Mouse (Mus musculus) right cerebral cortex, postnatal 10 days (tissue): Measurements from ENCODE around the gene AI593442.

Experiments
- DNase-seq, 2 experiments: peaks; one replicate each; pipeline ENCODE4 v3.0.0; 2021; ENCODE audit warnings: low spot score in 2 of 2

Gene AI593442

GRCm38 (mm10) chr9:52679362-52679947, at the start of gene AI593442:
Gene AI593442 (minus strand): TSS chr9:52679780.
- peak; percentile 82 to 88 for DNase-seq

DNA sequence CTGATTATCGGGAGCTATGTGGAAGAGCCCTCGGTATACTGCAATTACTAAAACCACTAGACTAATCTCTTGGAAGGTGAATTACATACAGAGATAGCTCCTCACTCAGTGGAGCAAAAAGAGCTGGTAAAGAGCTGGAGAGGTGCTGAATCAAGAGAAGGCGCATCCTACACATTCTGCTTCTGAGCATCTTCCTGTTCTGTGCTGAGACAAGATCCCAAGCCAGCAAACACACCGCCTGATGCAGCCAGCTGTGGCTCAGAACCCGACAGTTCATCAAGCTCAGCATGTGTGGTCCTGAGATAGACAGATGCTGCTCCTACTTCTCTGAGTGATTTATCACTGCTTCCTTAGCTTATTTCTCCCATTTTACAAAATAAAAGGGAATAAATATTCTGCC, 49.2 kb upstream of the AI593442 start:
- DNase-seq = no peak

DNA sequence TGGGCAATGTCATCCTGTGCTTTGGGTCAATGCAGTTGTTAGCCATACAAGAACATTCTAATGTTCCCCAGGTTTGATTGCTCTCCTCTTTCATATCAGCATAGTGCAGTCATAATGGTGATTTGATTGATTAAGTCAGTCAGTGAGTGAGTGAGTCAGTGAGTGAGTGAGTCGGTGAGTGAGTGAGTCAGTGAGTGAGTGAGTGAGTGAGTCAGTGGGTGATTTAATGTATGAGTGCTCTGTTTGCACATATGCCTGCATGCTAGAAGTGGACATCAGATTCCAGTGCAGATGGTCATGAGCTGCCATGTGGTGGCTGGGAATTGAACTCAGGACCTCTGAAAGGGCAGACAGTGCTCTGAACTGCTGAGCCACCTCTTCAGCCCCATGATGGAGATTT, 43.0 kb upstream of the AI593442 start:
- no peak for DNase-seq

DNA sequence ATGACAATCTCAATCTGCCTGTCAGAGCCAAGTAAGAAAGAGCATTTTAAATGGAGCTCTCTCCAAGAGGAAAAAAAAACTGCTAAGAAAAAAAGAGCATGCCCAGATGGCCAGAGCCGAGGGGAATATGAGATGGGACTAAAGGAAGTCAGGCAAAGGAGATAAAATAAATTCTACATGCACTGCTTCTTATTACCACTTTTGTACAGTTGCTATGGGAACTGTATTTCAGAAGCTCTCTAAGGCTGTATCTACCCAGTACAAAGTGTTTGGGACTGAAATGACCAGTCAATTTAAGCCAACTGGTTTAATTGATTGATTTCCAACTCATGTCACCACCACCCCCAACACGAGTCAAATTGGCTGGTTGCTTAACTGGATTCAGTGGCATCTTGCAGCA, 40.0 kb upstream of the AI593442 start:
- peak; percentile 38 to 46 for DNase-seq

GRCm38 (mm10) chr9:52680036-52680435, 456 bp upstream of the AI593442 start:
- peak; percentile 26 to 42 for DNase-seq

DNA sequence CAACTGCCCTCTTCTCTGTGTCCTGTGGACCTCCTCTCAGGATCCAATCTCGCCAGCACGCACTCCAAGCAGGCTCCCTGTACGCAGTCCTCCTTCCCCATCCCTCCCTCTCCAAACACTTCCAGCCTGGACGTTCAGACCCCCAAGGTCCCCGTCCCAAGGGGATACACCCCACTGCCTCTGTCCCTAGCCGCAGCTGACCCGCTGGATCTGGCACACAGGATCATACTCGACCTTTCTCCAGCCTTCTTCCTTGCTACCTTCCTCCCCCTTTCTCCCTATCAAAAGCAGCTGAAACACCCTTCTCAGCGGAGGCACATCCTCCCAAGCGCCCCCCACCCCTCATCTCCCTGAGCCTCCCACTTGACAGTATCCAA, 753 bp downstream of the AI593442 start:
- DNase-seq = no peak

DNA sequence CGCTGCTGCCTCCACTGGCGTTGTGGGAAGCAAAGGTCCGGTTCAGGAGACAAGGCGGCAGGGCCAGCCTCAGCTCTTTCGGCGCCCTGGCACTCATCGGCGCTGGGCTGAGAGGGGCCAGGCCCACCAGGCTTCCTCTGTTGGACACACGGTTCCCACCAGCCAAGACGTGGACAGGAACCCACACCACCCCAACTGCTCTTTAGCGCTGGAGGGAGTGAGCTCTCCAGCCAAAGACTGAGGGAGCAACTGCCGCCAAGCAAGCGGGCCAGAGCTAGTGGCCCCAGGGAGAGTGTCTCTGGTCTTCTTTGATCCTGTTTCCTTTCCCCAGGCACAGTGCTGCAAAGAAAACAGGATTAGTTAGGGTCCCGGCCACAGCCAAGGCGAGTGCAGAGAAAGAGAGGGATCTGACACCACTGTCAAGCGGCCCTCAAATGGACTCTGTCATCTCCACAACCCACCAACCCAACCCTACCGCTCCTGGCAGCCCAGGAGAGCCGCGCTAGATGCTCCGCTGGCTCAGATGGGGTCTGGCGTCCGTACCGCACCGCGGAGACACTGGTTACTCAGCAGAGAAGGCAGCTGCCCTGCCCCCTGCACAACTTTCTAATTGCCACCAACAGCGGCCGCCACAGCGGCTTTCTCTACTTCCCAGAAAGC, 1.3 kb downstream of the AI593442 start:
- DNase-seq = peak; percentile 63 to 65

DNA sequence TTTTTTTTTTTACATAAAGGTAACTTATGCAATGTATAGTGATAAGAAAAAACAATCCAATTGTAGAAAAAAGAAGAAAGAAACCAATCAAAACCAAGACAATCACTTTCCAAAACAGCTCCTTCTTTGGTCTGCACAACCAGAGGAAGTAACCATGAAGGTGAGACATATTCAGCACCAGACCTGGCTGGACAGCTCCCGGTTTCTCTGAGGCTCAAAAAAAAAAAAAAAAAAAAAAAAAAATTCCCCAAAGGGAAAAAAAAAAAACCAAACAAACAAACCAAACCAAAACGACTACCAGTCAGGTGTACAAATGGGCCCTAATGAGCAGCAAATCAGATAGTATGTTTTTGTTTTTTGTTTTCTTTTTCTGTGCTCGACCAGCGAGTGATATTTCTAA, 3.0 kb downstream of the AI593442 start:
- no peak for DNase-seq

DNA sequence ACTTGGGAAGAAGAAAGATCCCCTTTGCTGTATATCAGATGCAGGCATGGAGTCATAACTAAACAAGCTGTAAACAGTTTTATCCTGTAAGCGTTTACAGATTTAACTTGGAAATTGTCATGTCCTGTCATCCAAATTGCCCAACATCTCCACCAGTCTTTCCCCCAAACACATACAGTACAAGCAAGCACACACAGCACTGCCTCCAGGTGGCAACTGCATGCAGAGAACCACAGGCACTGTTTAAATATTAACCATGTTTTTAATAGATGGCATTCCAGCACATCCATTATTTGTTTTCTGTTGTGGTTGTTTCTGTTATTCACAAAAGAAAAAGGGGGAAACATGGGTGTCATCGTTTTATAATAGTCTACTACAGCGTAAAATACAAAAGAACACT, 3.6 kb downstream of the AI593442 start:
- DNase-seq = peak; percentile 38 to 46

DNA sequence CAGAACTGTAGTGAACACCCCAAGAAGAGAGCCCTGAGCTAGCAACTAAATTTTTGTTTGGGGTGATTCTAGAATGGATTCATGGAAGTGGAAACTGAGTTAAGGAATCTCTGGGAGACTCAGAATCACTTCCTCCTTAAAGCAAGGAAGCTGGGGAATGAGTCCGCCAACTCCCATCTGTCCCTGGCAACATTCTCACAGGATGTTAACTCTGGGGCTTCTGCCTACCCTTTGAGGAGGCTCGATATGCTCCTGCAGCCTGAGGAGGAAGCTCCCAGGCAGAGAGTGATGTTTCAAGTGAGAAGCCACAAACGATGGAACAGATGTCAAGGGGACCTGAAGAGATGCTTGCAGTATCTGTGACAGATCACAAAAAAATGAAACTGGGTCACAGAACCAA, 18.2 kb downstream of the AI593442 start:
- peak in 1 of 2 experiments; percentile 24 for DNase-seq

- no peak for DNase-seq
Observed at GRCm38 (mm10) chr9:52650341-52650951, 29.1 kb downstream of the AI593442 start.

GRCm38 (mm10) chr9:52645312-52645711, 34.3 kb downstream of the AI593442 start:
- DNase-seq = no peak

DNA sequence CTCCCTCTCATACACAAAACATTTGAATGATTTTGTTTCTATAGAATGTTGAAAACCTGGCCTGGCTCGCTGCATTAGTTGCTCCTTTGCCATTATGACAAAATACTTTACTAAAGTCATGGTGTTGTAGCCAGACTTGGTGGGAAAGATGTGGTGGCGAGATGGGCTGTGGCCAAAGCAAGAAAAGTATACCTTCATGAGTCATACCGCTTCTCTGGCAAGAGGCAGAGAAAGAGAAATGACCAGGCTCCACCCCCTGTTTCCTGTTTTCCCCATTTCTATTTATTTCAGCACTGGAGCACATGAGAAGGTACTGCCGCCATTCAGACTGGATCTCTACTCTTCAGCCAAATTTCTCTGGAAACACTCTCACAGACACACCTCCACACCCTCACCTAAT, 35.0 kb downstream of the AI593442 start:
- DNase-seq = no peak

- no peak for DNase-seq
Observed at GRCm38 (mm10) chr9:52644156-52644555, 35.4 kb downstream of the AI593442 start.

DNA sequence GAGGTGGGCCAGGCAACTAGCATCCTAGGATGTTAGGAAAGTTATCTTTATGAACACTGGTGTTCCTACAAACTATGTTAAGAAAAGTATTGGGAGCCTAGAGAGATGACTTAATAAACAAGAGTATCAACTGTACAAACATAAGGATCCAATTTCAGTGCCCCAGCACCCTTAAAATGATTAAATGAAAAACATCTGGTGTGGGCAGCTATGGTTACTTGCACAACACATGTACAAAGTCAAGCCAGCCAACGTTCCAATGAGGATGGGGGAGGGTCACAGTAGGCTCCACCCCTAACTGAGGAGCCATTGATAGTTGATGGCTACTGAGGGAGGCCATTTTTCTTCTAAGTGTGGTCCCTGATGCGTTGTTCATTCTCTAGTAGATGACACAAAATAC, 43.6 kb downstream of the AI593442 start:
- no peak for DNase-seq

DNA sequence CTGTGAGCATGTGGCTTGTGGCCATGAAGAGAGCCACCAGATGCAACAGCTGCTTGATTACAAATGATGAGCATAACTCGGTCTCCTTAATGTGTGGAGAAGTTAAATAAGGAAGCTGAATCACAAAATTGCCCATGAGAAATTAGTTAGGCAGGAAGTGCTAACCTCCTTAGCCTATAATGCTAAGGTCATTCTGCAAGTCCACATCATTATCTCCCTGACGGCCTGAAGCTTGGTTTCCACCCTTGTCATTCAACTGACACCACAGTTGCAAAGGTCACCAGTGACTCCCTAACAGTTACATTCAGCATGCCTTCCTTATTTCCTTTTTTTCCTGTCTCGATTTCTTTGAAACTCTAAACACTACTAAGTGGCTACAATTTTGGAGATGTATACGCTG, 55.7 kb downstream of the AI593442 start:
- no peak for DNase-seq
